Mouse (Mus musculus) lung, postnatal 0 days (tissue): ENCODE results near the gene Angptl4.

Experiments
- CTCF ChIP-seq: IDR thresholded peaks from 2 replicates; pipeline ENCODE4 v1.5.1; 2016; ENCODE audit warnings: antibody characterized with exemption, mild to moderate bottlenecking
- EP300 ChIP-seq: IDR thresholded peaks from 2 replicates; pipeline ENCODE4 v1.6.1; 2016; ENCODE audit warnings: antibody characterized with exemption, mild to moderate bottlenecking, control low read depth

DNA sequence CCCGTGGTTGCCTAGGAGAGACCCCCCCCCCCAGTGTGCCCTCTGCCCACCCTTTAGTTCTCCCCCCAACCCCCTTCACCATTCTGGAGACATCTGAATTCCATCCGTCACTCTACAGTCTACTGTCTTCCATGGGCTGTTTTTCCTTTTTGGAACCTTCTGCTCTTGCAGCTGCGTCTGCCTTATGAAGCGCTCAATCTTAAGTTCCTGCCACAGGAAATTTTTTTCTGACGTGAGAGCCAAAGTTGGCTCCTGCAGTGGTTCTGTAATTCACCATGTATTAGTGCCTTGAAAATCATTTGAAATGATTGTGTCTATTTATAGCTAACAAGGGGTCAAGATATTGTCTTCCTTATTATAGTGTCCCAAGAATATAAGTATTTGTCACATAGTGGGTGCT, 35.0 kb upstream of the Angptl4 start:
- no peak for TF ChIP-seq EP300
- TF ChIP-seq CTCF, result no peak
